Mouse (Mus musculus) frontal cortex, postnatal 36 days (tissue): Measurements from ENCODE around the gene Acot6.
A peak's percentile ranks its signal among the peaks of the same experiment; 100 is the strongest.
"Not testable (repeated sequence)": the region's sequence is repeated elsewhere in the genome, so short reads cannot be mapped to it uniquely, and the experiment has no call there.

Source experiments
- DNase-seq, 2 experiments: peaks; one replicate each; pipeline ENCODE4 v3.0.0; 2022; ENCODE audit warnings: low spot score in 2 of 2

The Acot6 gene

DNA sequence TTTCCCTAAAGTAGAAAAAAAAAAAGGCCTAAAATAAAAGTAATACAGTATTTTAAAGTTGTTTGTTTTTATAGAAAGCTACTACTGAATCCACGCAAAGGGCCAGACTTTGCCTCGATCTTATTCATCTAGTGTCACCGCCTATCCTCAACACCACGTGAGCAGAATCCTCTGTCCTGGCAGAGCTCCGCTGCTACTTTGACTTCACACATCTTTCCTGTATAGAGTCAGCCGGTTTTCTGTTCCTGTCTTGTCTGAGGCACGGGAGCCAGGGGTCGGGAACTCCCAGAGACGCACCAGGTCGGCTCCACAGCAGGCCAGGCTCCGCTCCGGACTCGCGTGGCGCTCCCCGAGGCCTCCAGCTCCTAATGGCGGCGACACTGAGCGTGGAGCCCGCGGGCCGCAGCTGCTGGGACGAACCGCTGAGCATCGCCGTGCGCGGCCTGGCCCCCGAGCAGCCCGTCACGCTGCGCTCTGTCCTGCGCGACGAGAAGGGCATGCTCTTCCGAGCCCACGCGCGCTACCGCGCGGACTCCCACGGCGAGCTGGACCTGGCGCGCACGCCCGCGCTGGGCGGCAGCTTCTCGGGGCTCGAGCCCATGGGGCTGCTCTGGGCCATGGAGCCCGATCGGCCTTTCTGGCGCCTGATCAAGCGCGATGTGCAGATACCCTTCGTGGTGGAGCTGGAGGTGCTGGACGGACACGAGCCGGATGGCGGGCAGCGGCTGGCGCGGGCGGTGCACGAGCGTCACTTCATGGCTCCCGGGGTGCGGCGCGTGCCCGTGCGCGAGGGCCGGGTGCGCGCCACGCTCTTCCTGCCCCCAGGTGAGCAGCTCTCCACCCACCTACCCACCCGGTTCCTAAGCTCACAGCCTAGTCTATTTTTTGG lies at the start of gene Acot6:
TSS of gene Acot6 (plus strand) at position 51 of the 889 bp plus-strand sequence.
- DNase-seq, result peak; percentile 40 to 46

DNA sequence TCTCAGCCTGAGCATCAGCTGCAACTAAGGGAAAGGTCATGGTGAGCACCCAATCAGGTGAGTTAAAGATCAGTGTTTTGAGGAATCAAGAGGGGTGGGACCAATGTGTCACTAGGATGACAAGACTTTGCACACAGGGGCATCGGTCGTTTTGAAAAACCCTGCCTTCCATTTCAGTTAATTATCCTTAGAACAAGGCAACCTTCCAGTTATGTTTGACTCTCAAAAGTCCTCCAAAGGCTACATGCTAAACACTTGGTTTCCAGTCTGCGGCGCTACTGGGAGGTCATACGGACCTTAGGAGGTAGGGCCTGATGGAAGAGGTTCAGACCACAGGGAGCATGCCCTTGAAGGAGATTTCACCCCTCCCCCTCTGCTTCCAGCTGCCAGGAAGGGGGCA lies 49.7 kb upstream of the Acot6 start:
- DNase-seq, result not testable (repeated sequence)

DNA sequence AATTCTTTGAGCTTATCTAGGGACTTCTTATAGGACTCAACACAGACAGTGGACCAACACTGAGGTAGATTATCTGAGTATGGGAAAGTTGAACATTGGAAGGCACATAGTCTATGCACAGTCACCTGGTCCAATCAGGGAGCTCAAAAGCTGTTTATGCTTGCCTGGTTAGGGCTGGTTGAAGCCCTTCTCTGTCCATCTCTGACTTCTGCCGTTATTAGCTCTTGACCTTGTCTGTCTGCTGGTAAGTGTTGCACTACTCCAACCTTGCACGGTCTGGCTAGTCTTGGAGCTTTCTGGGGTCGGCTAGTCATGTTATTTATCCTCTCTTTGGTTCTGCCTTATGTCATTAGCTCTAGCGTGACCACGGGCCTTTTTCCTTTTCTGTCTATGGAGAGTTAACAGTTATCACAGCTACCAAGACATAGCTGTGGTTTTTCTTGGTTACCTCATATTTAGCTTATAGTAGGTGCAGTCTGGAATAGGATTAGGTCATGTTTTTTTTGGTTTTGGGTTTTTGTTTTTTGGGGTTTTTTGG lies 48.4 kb upstream of the Acot6 start, which contains the start of gene Acot3:
TSS of gene Acot3 (plus strand) at position 208 of the 538 bp plus-strand sequence.
- DNase-seq, result no peak

- no peak for DNase-seq
Measured at GRCm38 (mm10) chr12:84052609-84053008, 47.8 kb upstream of the Acot6 start.

DNA sequence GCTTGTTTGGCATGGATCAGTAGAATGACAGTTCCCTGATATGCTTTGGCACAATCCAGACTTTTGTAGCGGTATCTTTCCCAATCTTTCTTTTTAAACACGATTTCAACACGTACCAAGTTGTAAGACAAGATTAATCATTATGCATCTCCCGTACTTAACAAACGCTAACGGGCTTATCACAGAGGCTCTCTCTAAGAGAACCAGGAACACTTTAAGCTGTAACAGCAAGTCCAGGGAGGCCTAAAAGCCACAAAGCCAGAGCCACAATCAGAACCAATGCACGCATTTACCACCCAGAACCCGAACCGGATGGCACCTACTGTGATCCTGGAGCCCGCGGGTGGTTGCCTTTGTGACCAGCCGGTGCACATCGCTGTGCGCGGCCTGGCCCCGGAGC lies 47.3 kb upstream of the Acot6 start:
- no peak for DNase-seq

DNA sequence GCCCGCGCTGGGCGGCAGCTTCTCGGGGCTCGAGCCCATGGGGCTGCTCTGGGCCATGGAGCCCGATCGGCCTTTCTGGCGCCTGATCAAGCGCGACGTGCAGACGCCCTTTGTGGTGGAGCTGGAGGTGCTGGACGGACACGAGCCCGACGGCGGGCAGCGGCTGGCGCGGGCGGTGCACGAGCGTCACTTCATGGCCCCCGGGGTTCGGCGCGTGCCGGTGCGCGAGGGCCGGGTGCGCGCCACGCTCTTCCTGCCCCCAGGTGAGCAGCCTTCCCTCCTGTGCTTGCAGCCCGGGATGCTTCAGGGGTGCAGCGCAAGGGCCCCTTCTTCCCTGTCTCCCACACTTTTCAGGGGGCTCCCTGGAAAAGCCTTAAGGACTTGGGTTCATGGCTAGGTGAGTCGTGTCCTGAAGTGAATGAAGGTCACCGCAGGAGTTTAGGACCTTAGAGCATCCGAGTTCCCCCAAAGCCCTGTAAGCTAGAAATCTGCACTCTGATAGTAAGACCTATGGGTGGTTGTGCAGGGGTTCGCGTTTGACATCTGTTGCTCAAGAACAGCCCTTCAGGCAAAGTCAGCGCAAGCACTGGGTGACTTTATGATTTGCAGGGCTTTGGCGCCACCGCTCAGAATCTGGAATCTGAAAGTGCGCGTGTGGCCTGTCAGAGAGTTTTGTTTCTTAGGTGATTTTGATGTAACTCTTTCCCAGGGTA lies 46.6 kb upstream of the Acot6 start:
- no peak for DNase-seq

GRCm38 (mm10) chr12:84060946-84061345 lies 39.5 kb upstream of the Acot6 start:
- DNase-seq, result no peak

GRCm38 (mm10) chr12:84062336-84062735 lies 38.1 kb upstream of the Acot6 start:
- no peak for DNase-seq

DNA sequence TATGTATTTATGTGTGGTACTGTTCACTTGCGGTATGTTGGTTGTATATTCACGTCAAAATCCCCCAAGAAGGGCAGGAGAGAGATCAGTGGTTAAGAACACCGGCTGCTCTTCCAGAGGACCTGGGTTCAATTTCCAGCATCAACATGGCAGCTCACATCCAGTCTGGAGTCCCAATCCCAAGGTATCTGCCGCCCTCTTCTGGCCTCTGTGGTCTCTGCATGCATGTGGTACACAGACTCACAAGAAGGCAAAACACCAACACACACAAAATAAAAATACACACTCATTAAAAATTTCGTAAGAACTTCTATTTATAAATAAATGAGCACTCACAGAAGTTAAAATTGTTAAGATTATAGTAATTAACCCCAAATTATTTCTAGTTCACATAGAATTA lies 37.2 kb upstream of the Acot6 start:
- DNase-seq, result no peak

GRCm38 (mm10) chr12:84063833-84064232 lies 36.6 kb upstream of the Acot6 start:
- DNase-seq, result no peak

- no peak for DNase-seq
Measured at GRCm38 (mm10) chr12:84064621-84065020, 35.8 kb upstream of the Acot6 start.

DNA sequence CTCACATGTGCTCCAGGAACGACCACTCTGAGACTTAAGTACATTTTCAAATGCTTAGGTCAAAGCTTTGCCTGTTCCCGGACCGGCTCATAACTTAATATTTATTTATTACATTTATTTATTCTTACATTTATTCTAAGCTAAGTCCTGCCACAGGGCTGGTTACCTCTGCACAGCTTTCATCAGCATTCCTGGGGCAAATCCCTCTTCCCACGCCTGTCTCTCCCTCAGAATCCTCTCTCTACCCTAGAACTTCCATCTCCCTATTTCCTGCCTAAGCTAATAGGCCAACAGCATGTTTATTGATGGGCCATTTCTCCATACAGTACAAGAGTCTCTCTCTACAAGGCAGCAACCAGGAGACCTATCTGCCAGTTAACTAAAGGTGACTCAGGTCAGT lies 32.7 kb upstream of the Acot6 start:
- no peak for DNase-seq

GRCm38 (mm10) chr12:84068296-84068695 lies 32.2 kb upstream of the Acot6 start:
- DNase-seq, result no peak

DNA sequence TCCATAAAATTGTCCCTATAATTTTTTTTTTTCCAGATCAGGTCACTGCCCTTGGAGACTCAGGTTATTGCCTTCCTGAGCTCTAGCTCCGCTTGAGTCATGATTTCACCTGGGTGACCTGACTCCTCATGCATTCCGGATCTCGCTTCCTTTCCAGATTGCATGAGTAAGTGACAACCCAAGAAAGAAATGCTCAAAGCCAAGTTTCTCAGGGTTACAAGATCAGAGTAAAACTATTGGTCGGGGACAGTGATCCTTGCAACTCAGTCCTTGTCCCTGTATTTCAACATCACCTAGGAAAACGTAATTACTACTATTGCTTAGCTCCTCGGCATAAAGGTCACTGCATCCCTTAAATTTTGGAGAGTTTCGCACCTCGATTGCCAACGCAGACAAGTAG lies 31.5 kb upstream of the Acot6 start, which contains the start of gene Acot5:
TSS of gene Acot5 (plus strand) at position 340 of the 400 bp plus-strand sequence.
- no peak for DNase-seq

GRCm38 (mm10) chr12:84069582-84069981 lies 30.9 kb upstream of the Acot6 start:
- DNase-seq, result peak; percentile 49 to 61

DNA sequence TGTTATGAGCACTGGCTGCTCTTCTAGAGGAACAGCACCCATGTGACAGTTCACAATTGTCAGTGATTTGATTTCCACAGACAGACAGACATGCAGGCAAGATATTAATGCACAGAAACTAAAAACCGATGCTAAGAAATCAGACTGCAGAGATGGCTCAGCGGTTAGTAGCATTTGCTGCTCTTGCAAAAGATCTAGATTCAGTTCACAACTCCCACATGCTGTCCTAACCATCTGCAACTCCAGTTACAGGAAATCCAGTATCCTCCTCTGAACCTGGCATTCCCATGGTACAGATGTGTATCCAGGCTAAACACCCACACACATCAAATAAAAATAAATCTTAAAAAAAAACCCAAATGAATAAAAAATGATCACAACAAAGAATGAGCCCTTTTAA lies 28.8 kb upstream of the Acot6 start:
- DNase-seq, result peak; percentile 24 to 70

GRCm38 (mm10) chr12:84077371-84077990 lies 23.0 kb upstream of the Acot6 start:
- DNase-seq, result no peak

DNA sequence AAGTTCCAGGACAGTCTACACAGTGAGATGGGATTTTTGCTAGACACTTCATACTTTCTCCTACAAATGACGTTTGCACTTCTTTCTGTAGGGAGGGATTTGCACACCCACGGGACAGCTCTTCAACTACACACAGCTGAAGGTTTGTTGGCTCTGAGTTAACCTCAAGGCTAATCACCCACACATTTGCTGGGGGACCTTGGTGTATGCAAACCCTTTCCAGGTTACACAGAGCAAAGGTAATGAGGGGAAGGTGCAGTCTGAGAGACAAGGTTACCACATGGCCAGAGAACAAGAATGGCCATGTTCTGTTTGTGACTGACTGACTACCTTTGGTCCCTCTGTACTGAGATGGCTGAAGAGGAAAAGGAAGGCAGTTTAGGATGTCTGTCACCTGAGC lies 16.6 kb upstream of the Acot6 start:
- DNase-seq, result no peak

- DNase-seq, result no peak
Measured at GRCm38 (mm10) chr12:84084581-84084980, 15.9 kb upstream of the Acot6 start.

DNA sequence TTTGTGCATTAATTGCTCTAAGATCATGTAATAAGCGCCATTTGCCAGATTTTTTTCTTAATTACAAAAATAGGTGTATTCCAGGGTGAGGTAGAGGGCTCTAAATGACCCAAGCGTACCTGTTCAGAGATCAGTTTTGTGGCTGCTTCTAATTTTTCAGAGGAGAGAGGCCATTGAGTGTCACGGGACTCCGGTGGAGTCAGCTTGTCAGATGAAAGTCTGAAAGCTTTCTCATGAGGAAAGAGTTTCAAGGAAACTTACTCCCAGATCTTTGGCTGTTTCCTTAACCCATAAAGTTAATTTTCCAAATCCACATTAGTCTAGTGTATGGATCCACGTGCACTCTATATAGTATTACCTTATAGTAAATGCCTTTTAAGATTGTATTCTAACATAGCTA lies 5.8 kb upstream of the Acot6 start:
- DNase-seq, result not testable (repeated sequence)

DNA sequence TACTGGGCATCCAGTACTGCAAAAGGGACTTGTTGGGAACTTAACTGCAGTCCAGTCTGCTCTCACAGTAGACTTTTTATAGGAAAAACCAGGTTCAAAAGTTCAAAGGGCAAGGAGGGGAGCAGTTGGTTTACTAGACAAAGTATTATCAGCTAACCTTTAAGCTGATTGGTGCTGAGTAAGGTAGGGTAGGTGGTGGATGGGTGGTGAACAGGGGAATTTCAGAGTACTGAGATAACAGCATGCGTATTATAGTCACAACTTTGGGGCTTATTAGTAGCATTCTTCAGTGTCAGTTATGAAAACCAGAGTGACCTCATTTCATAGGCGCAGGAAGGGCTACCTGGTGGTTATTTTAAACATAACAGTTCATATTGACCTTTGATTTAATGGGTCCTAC lies 849 bp upstream of the Acot6 start:
- DNase-seq, result no peak

GRCm38 (mm10) chr12:84100071-84100470 lies 383 bp upstream of the Acot6 start:
- DNase-seq, result no peak
